Mouse (Mus musculus) limb, embryonic 12.5 days (tissue): Measurements from ENCODE around the gene Sema6d. TPM values are rescaled to one million over a fixed set of nuclear protein-coding genes. Genes with fewer than 3 reads are reported as not detected.
"Not testable (repeated sequence)": the region's sequence is repeated elsewhere in the genome, so short reads cannot be mapped to it uniquely, and the experiment has no call there.

Experiments used
- ATAC-seq: fragments of 200-750 bp; cut with Nextera tagmentation; 2 replicates; pipeline ENCODE4 v1.8.0; 2017; ENCODE audit warnings: low read depth, moderate TSS enrichment; ENCODE audit not compliant: insufficient number of reproducible peaks, insufficient read depth, low FRiP score, low TSS enrichment
- H3K27ac ChIP-seq: fragments of 300-500 bp; sonication (generic); 2 replicates; pipeline ENCODE4 v1.5.1; 2016; ENCODE audit warnings: mild to moderate bottlenecking, moderate library complexity
- H3K27me3 ChIP-seq: fragments of 300-500 bp; sonication (generic); 2 replicates; pipeline ENCODE4 v1.6.1; 2016; ENCODE audit warnings: mild to moderate bottlenecking, moderate library complexity
- H3K36me3 ChIP-seq: fragments of 300-500 bp; sonication (generic); 2 replicates; pipeline ENCODE4 v1.6.1; 2016; ENCODE audit warnings: mild to moderate bottlenecking, moderate library complexity
- H3K4me1 ChIP-seq: fragments of 300-500 bp; sonication (generic); replicated peaks from 2 replicates; pipeline ENCODE4 v1.6.1; 2016
- H3K4me2 ChIP-seq: fragments of 300-500 bp; sonication (generic); 2 replicates; pipeline ENCODE4 v1.6.1; 2016; ENCODE audit warnings: mild to moderate bottlenecking, moderate library complexity
- H3K4me3 ChIP-seq: fragments of 300-500 bp; sonication (generic); replicated peaks from 2 replicates; pipeline ENCODE4 v1.5.1; 2016; ENCODE audit warnings: mild to moderate bottlenecking
- H3K9ac ChIP-seq: fragments of 300-500 bp; sonication (generic); replicated peaks from 2 replicates; pipeline ENCODE4 v1.6.1; 2016; ENCODE audit warnings: mild to moderate bottlenecking, moderate library complexity
- H3K9me3 ChIP-seq: fragments of 300-500 bp; sonication (generic); 2 replicates; pipeline ENCODE4 v1.6.1; 2016; ENCODE audit warnings: mild to moderate bottlenecking, moderate library complexity
- WGBS: fragments of 180-500 bp; shearing (Covaris S2); methylation state at CpG from one replicate; pipeline ENCODE4 v1.1.7; 2016; 5-methylcytosine and 5-hydroxymethylcytosine counted together
- polyA plus RNA-seq: library from polyadenylated mRNA; unstranded; fragments of >200 nt; fragmentation: Nextera tagmentation; extraction: Ambion mirVana; gene quantifications from 2 replicates; pipeline ENCODE4 v1.2.1, GENCODE M21; 2016

The Sema6d gene
- polyA plus RNA-seq, 1 experiment from 2014 or later: 6.7 TPM

- H3K4me2 ChIP-seq: no peak overlapping the region
- H3K4me3 ChIP-seq: no peak overlapping the region
- no peak overlapping the region for H3K27ac ChIP-seq
- no peaks in the 10 kb centered on the region for H3K36me3 ChIP-seq
- 86% methylated on average over 2 of the region's 2 CpGs for WGBS
- H3K4me1 ChIP-seq: no peaks in the 10 kb centered on the region
- H3K9me3 ChIP-seq: no peaks in the 10 kb centered on the region
- no peak for ATAC-seq
- H3K9ac ChIP-seq: no peak overlapping the region
- H3K27me3 ChIP-seq: no peaks in the 10 kb centered on the region
Measured at GRCm38 (mm10) chr2:124293601-124294000, 203.8 kb downstream of the Sema6d start.

GRCm38 (mm10) chr2:124298351-124298750 lies 208.6 kb downstream of the Sema6d start:
- Histone ChIP-seq H3K4me3 (no peak overlapping the region), H3K9ac (no peak overlapping the region), H3K9me3 (no peaks in the 10 kb centered on the region), H3K4me1 (no peaks in the 10 kb centered on the region), H3K27ac (no peak overlapping the region), H3K27me3 (no peaks in the 10 kb centered on the region), H3K36me3 (no peaks in the 10 kb centered on the region), H3K4me2 (no peak overlapping the region)
- 72% methylated on average over 5 of the region's 5 CpGs for WGBS
- no peak for ATAC-seq

GRCm38 (mm10) chr2:124298872-124299271 lies 209.1 kb downstream of the Sema6d start:
- H3K9ac ChIP-seq: no peak overlapping the region
- no peaks in the 10 kb centered on the region for H3K36me3 ChIP-seq
- H3K4me1 ChIP-seq: no peaks in the 10 kb centered on the region
- no peak overlapping the region for H3K4me2 ChIP-seq
- H3K9me3 ChIP-seq: no peaks in the 10 kb centered on the region
- ATAC-seq: no peak
- no peak overlapping the region for H3K27ac ChIP-seq
- H3K27me3 ChIP-seq: no peaks in the 10 kb centered on the region
- no peak overlapping the region for H3K4me3 ChIP-seq
- WGBS: 15% methylated on average over 1 of the region's 1 CpGs

- H3K27me3 ChIP-seq: no peaks in the 10 kb centered on the region
- 72% methylated on average over 2 of the region's 2 CpGs for whole genome bisulfite sequencing
- H3K27ac ChIP-seq: no peak overlapping the region
- no peaks in the 10 kb centered on the region for H3K9me3 ChIP-seq
- H3K4me1 ChIP-seq: no peaks in the 10 kb centered on the region
- no peak for ATAC-seq
- H3K36me3 ChIP-seq: no peaks in the 10 kb centered on the region
- no peak overlapping the region for H3K9ac ChIP-seq
- no peak overlapping the region for H3K4me2 ChIP-seq
- no peak overlapping the region for H3K4me3 ChIP-seq
Measured at GRCm38 (mm10) chr2:124308605-124309004, 218.8 kb downstream of the Sema6d start.

- H3K9ac ChIP-seq: no peak overlapping the region
- H3K36me3 ChIP-seq: no peaks in the 10 kb centered on the region
- 91% methylated on average over 6 of the region's 6 CpGs for WGBS
- no peak overlapping the region for H3K4me2 ChIP-seq
- no peak overlapping the region for H3K4me3 ChIP-seq
- no peak for ATAC-seq
- no peaks in the 10 kb centered on the region for H3K9me3 ChIP-seq
- H3K27me3 ChIP-seq: no peaks in the 10 kb centered on the region
- no peak overlapping the region for H3K27ac ChIP-seq
- no peaks in the 10 kb centered on the region for H3K4me1 ChIP-seq
Measured at GRCm38 (mm10) chr2:124309361-124310128, 219.8 kb downstream of the Sema6d start.

GRCm38 (mm10) chr2:124322528-124323215 lies 232.9 kb downstream of the Sema6d start:
- H3K4me1 ChIP-seq: no peaks in the 10 kb centered on the region
- no peaks in the 10 kb centered on the region for H3K36me3 ChIP-seq
- 80% methylated on average over 5 of the region's 5 CpGs for WGBS
- no peaks in the 10 kb centered on the region for H3K9me3 ChIP-seq
- H3K9ac ChIP-seq: no peak overlapping the region
- H3K27me3 ChIP-seq: no peaks in the 10 kb centered on the region
- no peak for ATAC-seq
- H3K27ac ChIP-seq: no peak overlapping the region
- no peak overlapping the region for H3K4me2 ChIP-seq
- no peak overlapping the region for H3K4me3 ChIP-seq

GRCm38 (mm10) chr2:124324107-124324724 lies 234.4 kb downstream of the Sema6d start:
- Histone ChIP-seq H3K4me1 (no peaks in the 10 kb centered on the region), H3K36me3 (no peaks in the 10 kb centered on the region), H3K9ac (no peak overlapping the region), H3K4me3 (no peak overlapping the region), H3K9me3 (no peaks in the 10 kb centered on the region), H3K4me2 (no peak overlapping the region), H3K27me3 (no peaks in the 10 kb centered on the region), H3K27ac (no peak overlapping the region)
- ATAC-seq: no peak
- WGBS: 83% methylated on average over 6 of the region's 6 CpGs

- WGBS: 68% methylated on average over 1 of the region's 1 CpGs
- no peak for ATAC-seq
- Histone ChIP-seq H3K9ac (no peak overlapping the region), H3K4me3 (no peak overlapping the region), H3K36me3 (no peaks in the 10 kb centered on the region), H3K27me3 (no peaks in the 10 kb centered on the region), H3K4me1 (no peaks in the 10 kb centered on the region), H3K4me2 (no peak overlapping the region), H3K9me3 (no peaks in the 10 kb centered on the region), H3K27ac (no peak overlapping the region)
Measured at GRCm38 (mm10) chr2:124329473-124330130, 239.8 kb downstream of the Sema6d start.

GRCm38 (mm10) chr2:124332890-124333289 lies 243.1 kb downstream of the Sema6d start:
- no peak overlapping the region for H3K4me3 ChIP-seq
- ATAC-seq: no peak
- H3K9me3 ChIP-seq: no peaks in the 10 kb centered on the region
- WGBS: 78% methylated on average over 5 of the region's 5 CpGs
- no peak overlapping the region for H3K9ac ChIP-seq
- H3K27me3 ChIP-seq: no peaks in the 10 kb centered on the region
- no peak overlapping the region for H3K27ac ChIP-seq
- H3K4me2 ChIP-seq: no peak overlapping the region
- H3K4me1 ChIP-seq: no peaks in the 10 kb centered on the region
- H3K36me3 ChIP-seq: no peaks in the 10 kb centered on the region

- not testable (repeated sequence) for ATAC-seq, H3K4me1 ChIP-seq, H3K36me3 ChIP-seq, H3K9ac ChIP-seq, H3K27me3 ChIP-seq, H3K4me3 ChIP-seq, H3K4me2 ChIP-seq, H3K27ac ChIP-seq, H3K9me3 ChIP-seq
- WGBS: 65% methylated on average over 2 of the region's 2 CpGs
Measured at GRCm38 (mm10) chr2:124334655-124335054, 244.9 kb downstream of the Sema6d start.

- 84% methylated on average over 6 of the region's 6 CpGs for WGBS
- no peak for ATAC-seq
Measured at GRCm38 (mm10) chr2:124338296-124338695, 248.5 kb downstream of the Sema6d start.

More at GRCm38 (mm10) chr2:124338296-124338695, 248.5 kb downstream of the Sema6d start:
- H3K9ac ChIP-seq: no peak overlapping the region
- no peak overlapping the region for H3K4me2 ChIP-seq
- no peaks in the 10 kb centered on the region for H3K9me3 ChIP-seq
- H3K27ac ChIP-seq: no peak overlapping the region
- no peaks in the 10 kb centered on the region for H3K27me3 ChIP-seq
- no peaks in the 10 kb centered on the region; the same call in 1 of the 2 replicates for H3K4me1 ChIP-seq
- no peaks in the 10 kb centered on the region for H3K36me3 ChIP-seq
- H3K4me3 ChIP-seq: no peak overlapping the region
